Mouse (Mus musculus) lung, embryonic 15.5 days (tissue): ENCODE results near the gene Spag5. TPM values are rescaled to one million over a fixed set of nuclear protein-coding genes. Genes with fewer than 3 reads are reported as not detected.

Experiments
- ATAC-seq: fragments of 200-750 bp; cut with Nextera tagmentation; 2 replicates; pipeline ENCODE4 v1.8.0; 2017; ENCODE audit warnings: moderate number of reproducible peaks, borderline replicate concordance; ENCODE audit not compliant: low FRiP score, low TSS enrichment; ENCODE audit errors: extremely low read depth
- H3K27ac ChIP-seq: fragments of 300-500 bp; sonication (generic); 2 replicates; pipeline ENCODE4 v1.5.1; 2015; ENCODE audit warnings: moderate library complexity, mild to moderate bottlenecking, inconsistent platforms
- H3K27me3 ChIP-seq: fragments of 300-500 bp; sonication (generic); 2 replicates; pipeline ENCODE4 v1.6.1; 2015; ENCODE audit warnings: inconsistent platforms
- H3K36me3 ChIP-seq: fragments of 300-500 bp; sonication (generic); 2 replicates; pipeline ENCODE4 v1.6.1; 2015; ENCODE audit warnings: inconsistent platforms
- H3K4me1 ChIP-seq: fragments of 300-500 bp; sonication (generic); 2 replicates; pipeline ENCODE4 v1.6.1; 2015; ENCODE audit warnings: inconsistent platforms
- H3K4me2 ChIP-seq: fragments of 300-500 bp; sonication (generic); 2 replicates; pipeline ENCODE4 v1.6.1; 2015; ENCODE audit warnings: inconsistent platforms, mild to moderate bottlenecking, moderate library complexity
- H3K4me3 ChIP-seq: fragments of 300-500 bp; sonication (generic); 2 replicates; pipeline ENCODE4 v1.5.1; 2015; ENCODE audit warnings: mild to moderate bottlenecking, inconsistent platforms
- H3K9ac ChIP-seq: fragments of 300-500 bp; sonication (generic); 2 replicates; pipeline ENCODE4 v1.6.1; 2015; ENCODE audit warnings: inconsistent platforms
- H3K9me3 ChIP-seq: fragments of 300-500 bp; sonication (generic); 2 replicates; pipeline ENCODE4 v1.6.1; 2016; ENCODE audit warnings: inconsistent platforms
- WGBS: fragments of 180-500 bp; shearing (Covaris S2); methylation state at CpG from one replicate; pipeline ENCODE4 v1.1.7; 2015; 5-methylcytosine and 5-hydroxymethylcytosine counted together
- polyA plus RNA-seq: library from polyadenylated mRNA; unstranded; fragments of >200 nt; fragmentation: Nextera tagmentation; extraction: Ambion mirVana; gene quantifications from 2 replicates; pipeline ENCODE4 v1.2.1, GENCODE M21; 2015

Gene Spag5
- polyA plus RNA-seq, 1 experiment from 2014 or later = 49.9 TPM

DNA sequence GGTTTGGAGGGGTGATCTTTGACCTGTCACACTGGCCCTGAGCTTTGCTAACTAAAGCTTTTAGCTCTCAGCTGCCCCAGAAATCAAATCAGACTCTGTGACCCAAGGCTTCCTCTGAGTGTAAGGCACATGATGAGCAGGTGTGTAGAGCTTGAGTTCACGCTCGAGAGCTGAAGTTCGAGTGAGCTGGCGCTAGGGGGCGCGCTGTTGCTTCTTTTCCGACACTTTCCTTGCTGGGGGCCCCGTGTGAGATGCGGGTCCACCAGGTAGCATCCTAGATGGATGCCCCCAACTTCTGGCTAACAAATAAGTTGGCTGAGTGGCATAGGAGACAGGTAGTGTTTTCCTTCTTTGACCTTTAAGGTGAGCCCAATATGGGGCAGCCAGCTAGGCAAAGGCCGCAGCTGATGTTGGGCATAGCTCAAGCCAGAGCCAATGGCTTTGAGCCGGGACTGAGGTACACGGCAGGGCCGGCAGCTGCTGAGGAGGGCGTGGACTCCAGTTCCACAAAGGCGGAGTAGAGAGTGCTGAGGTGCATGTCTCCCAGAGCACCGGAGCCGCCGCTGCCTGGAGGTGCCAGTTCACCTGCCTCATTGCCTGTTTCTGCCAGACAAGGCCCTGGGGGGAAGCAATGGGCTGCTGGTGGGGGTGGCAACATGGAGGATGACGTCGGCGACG, 57.1 kb downstream of the Spag5 start:
- ATAC-seq = no peak
- Histone ChIP-seq H3K9me3 (no peaks in the 10 kb centered on the region), H3K27me3 (no peaks in the 10 kb centered on the region), H3K4me1 (no peaks in the 10 kb centered on the region), H3K9ac (no peak overlapping the region), H3K27ac (no peak overlapping the region), H3K36me3 (no peaks in the 10 kb centered on the region), H3K4me2 (no peak overlapping the region), H3K4me3 (no peak overlapping the region)
- 18% methylated on average over 22 of the region's 22 CpGs for WGBS

DNA sequence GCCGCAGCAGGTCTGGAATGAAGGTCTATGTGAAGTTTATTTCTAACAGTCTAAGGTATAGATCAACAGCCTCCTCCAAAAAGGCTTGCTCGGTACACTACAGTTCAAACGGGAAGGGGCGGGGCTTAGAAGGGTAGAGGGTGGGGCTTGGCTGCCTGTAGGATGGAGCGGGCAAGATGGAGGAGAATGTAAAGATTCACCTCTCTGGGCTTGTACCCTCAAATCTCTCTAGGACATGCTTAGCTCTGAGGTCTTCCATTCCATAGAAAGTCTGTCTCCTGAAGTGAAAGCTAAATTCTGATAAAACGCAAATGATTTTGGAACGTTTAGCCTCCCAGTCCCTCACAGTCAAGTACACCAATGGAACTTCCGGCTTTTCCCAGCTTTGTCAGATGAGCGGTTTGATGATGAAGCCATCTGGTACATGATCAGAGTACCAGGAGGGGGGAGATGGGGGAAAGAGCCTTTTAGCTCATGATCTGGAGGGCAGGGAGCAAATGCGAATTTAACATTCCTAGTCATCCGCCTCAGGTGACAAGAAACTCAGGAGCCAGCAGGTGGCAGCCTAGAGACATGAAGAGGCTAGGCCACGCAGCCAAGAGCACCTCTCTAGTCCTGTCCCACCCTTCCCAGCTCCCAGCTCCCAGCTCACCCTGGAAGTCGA, 58.9 kb downstream of the Spag5 start:
- Histone ChIP-seq H3K9me3 (no peaks in the 10 kb centered on the region), H3K27me3 (no peaks in the 10 kb centered on the region), H3K36me3 (no peaks in the 10 kb centered on the region), H3K4me2 (peak overlapping the region; percentile 64), H3K27ac (no peak overlapping the region), H3K4me1 (0 out of 2 replicates have a peak, but pooled peaks cover 5% of the 10 kb centered on the region), H3K4me3 (peak overlapping the region; percentile 38), H3K9ac (peak overlapping the region; percentile 28; the same call in 1 of the 2 replicates)
- 10% methylated on average over 13 of the region's 13 CpGs for WGBS
- peak; percentile 61; the same call in 1 of the 2 replicates for ATAC-seq

- H3K4me1 ChIP-seq = 0 out of 2 replicates have a peak, but pooled peaks cover 5% of the 10 kb centered on the region
- no peak overlapping the region for H3K27ac ChIP-seq
- peak overlapping the region; percentile 64; the same call in 1 of the 2 replicates for H3K4me2 ChIP-seq
- no peaks in the 10 kb centered on the region for H3K36me3 ChIP-seq
- no peak overlapping the region for H3K9ac ChIP-seq
- no peak overlapping the region for H3K4me3 ChIP-seq
- no peaks in the 10 kb centered on the region for H3K27me3 ChIP-seq
- no peaks in the 10 kb centered on the region for H3K9me3 ChIP-seq
- ATAC-seq = no peak
- WGBS = 51% methylated on average over 2 of the region's 2 CpGs
Measured at GRCm38 (mm10) chr11:78360789-78361131, 59.4 kb downstream of the Spag5 start.

DNA sequence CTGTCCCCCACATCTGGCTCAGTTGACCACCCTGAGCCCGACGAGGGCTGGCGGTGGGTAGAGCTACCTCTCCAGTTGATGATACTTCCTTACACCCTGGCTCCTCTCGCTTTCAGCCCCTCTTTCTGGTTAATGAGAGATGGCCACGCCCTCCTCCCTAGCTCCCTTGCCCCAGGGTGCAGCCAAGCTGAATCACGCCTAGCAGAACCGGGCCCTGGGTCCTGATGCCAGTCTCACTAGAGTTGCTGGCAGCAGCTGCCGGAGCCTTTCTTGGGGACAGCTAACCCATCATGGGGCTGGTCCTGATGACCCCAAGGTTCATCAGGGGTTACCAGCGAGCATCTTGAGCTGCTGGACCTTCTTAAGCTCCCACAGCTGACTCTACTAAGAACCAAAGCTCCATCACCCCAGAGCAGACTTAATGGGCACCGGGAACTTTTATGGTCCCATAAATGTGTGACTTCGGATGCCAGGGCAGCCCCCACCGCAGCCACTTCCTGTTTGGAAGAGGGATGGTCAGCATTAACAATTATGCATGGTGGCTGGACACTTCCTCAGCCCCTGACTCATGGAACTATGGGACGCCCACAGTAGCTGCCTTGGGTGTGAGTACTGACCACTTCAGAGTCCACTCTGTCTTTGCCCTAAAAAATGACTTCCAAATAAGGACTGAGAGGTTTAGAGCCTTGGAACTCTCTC, 62.1 kb downstream of the Spag5 start:
- H3K4me1 ChIP-seq = 0 out of 2 replicates have a peak, but pooled peaks cover 5% of the 10 kb centered on the region
- whole genome bisulfite sequencing = 76% methylated on average over 13 of the region's 13 CpGs
- H3K9ac ChIP-seq = no peak overlapping the region
- no peaks in the 10 kb centered on the region for H3K9me3 ChIP-seq
- H3K36me3 ChIP-seq = no peaks in the 10 kb centered on the region
- H3K4me2 ChIP-seq = no peak overlapping the region
- H3K4me3 ChIP-seq = no peak overlapping the region
- no peak for ATAC-seq
- H3K27ac ChIP-seq = no peak overlapping the region
- no peaks in the 10 kb centered on the region for H3K27me3 ChIP-seq

GRCm38 (mm10) chr11:78364103-78364502, 62.8 kb downstream of the Spag5 start:
- Histone ChIP-seq H3K9me3 (no peaks in the 10 kb centered on the region), H3K4me2 (no peak overlapping the region), H3K9ac (no peak overlapping the region), H3K27me3 (no peaks in the 10 kb centered on the region), H3K36me3 (no peaks in the 10 kb centered on the region), H3K4me1 (0 out of 2 replicates have a peak, but pooled peaks cover 5% of the 10 kb centered on the region), H3K27ac (no peak overlapping the region), H3K4me3 (no peak overlapping the region)
- no peak for ATAC-seq
- 14% methylated on average over 8 of the region's 8 CpGs for WGBS

GRCm38 (mm10) chr11:78367456-78368225, 66.3 kb downstream of the Spag5 start:
- H3K9me3 ChIP-seq = no peaks in the 10 kb centered on the region
- no peaks in the 10 kb centered on the region for H3K36me3 ChIP-seq
- 85% methylated on average over 15 of the region's 15 CpGs for WGBS
- H3K27ac ChIP-seq = no peak overlapping the region
- H3K4me3 ChIP-seq = no peak overlapping the region
- H3K4me2 ChIP-seq = no peak overlapping the region
- ATAC-seq = no peak
- no peaks in the 10 kb centered on the region for H3K27me3 ChIP-seq
- H3K9ac ChIP-seq = no peak overlapping the region
- peaks cover 8% of the 10 kb centered on the region for H3K4me1 ChIP-seq

GRCm38 (mm10) chr11:78370389-78370788, 69.1 kb downstream of the Spag5 start:
- WGBS = 10% methylated on average over 1 of the region's 1 CpGs
- 0 out of 2 replicates have a peak, but pooled peaks have one; percentile 41 for ATAC-seq
- Histone ChIP-seq H3K9ac (no peak overlapping the region), H3K36me3 (no peaks in the 10 kb centered on the region), H3K4me3 (no peak overlapping the region), H3K27me3 (no peaks in the 10 kb centered on the region), H3K9me3 (no peaks in the 10 kb centered on the region), H3K4me2 (no peak overlapping the region), H3K4me1 (peaks cover 3% of the 10 kb centered on the region), H3K27ac (no peak overlapping the region)

GRCm38 (mm10) chr11:78371711-78372110, 70.4 kb downstream of the Spag5 start:
- H3K27ac ChIP-seq = no peak overlapping the region
- no peak overlapping the region for H3K4me3 ChIP-seq
- no peak overlapping the region for H3K9ac ChIP-seq
- no peak for ATAC-seq
- no peaks in the 10 kb centered on the region for H3K9me3 ChIP-seq
- no peaks in the 10 kb centered on the region for H3K36me3 ChIP-seq
- no peaks in the 10 kb centered on the region for H3K27me3 ChIP-seq
- H3K4me2 ChIP-seq = no peak overlapping the region
- H3K4me1 ChIP-seq = peaks cover 3% of the 10 kb centered on the region
- 85% methylated on average over 11 of the region's 11 CpGs for WGBS

Other genes starting within 250 kb of the Spag5 start
- 34.3 and 36.4 TPM in 2 replicates for gene Eral1, start 221.1 kb upstream of the Spag5 start, polyA plus RNA-seq
- 12.4 and 13.9 TPM in 2 replicates for gene Fam222b, start 206.9 kb upstream of the Spag5 start, polyA plus RNA-seq
- 82.4 and 88.4 TPM in 2 replicates for gene Traf4, start 135.9 kb upstream of the Spag5 start, polyA plus RNA-seq
- gene Nek8, start 124.9 kb upstream of the Spag5 start, polyA plus RNA-seq = 19.2 and 20.3 TPM in 2 replicates
- gene Tlcd1, start 124.8 kb upstream of the Spag5 start, polyA plus RNA-seq = 20.2 and 22.9 TPM in 2 replicates
- 1,297 and 1,378 TPM in 2 replicates for gene Rpl23a, start 117.9 kb upstream of the Spag5 start, polyA plus RNA-seq
- 141 and 147 TPM in 2 replicates for gene Rab34, start 113.1 kb upstream of the Spag5 start, polyA plus RNA-seq
- 4.4 and 4.7 TPM in 2 replicates for gene Proca1, start 108.1 kb upstream of the Spag5 start, polyA plus RNA-seq
- gene Sdf2, start 55.8 kb upstream of the Spag5 start, polyA plus RNA-seq = 79.9 and 84.1 TPM in 2 replicates
- gene Supt6, start 55.5 kb upstream of the Spag5 start, polyA plus RNA-seq = 23.7 and 25.5 TPM in 2 replicates
- gene 2610507B11Rik, start 39.8 kb upstream of the Spag5 start, polyA plus RNA-seq = 71.1 and 75.9 TPM in 2 replicates
- 0.10 and 0.25 TPM in 2 replicates for gene BC030499, start 10.7 kb upstream of the Spag5 start, polyA plus RNA-seq
- gene Aldoc, start 21.4 kb downstream of the Spag5 start, polyA plus RNA-seq = 7.7 and 8.1 TPM in 2 replicates
- gene Pigs, start 26.9 kb downstream of the Spag5 start, polyA plus RNA-seq = 75.5 and 78.5 TPM in 2 replicates
- gene Unc119, start 42.0 kb downstream of the Spag5 start, polyA plus RNA-seq = 33.4 and 35.7 TPM in 2 replicates
- 0.35 and 1.9 TPM in 2 replicates for gene Foxn1, start 85.0 kb downstream of the Spag5 start, polyA plus RNA-seq
- gene Slc13a2, start 120.7 kb downstream of the Spag5 start, polyA plus RNA-seq = 0.06 and 0.12 TPM in 2 replicates
- 11.7 and 12.0 TPM in 2 replicates for gene Slc46a1, start 164.2 kb downstream of the Spag5 start, polyA plus RNA-seq
- gene Sarm1, start 196.2 kb downstream of the Spag5 start, polyA plus RNA-seq = 0.91 and 0.96 TPM in 2 replicates
- gene Vtn, start 197.6 kb downstream of the Spag5 start, polyA plus RNA-seq = 1.2 and 10.2 TPM in 2 replicates
- gene Sebox, start 201.9 kb downstream of the Spag5 start, polyA plus RNA-seq = not detected in 2 replicates
- 44.4 and 48.3 TPM in 2 replicates for gene Tmem199, start 210.6 kb downstream of the Spag5 start, polyA plus RNA-seq
- 158 TPM in 2 replicates for gene Poldip2, start 210.7 kb downstream of the Spag5 start, polyA plus RNA-seq
- gene Tnfaip1, start 234.8 kb downstream of the Spag5 start, polyA plus RNA-seq = 83.0 and 83.1 TPM in 2 replicates
- 134 and 137 TPM in 2 replicates for gene Ift20, start 234.8 kb downstream of the Spag5 start, polyA plus RNA-seq
- 73.2 and 79.5 TPM in 2 replicates for gene Tmem97, start 249.2 kb downstream of the Spag5 start, polyA plus RNA-seq